Mouse (Mus musculus): Measurements from ENCODE around the gene Ankrd44. TPM values are rescaled to one million over a fixed set of nuclear protein-coding genes. Genes with fewer than 3 reads are reported as not detected.

The Ankrd44 gene
- polyA plus RNA-seq, 1 experiment from 2014 or later, result 4.8 TPM

DNA sequence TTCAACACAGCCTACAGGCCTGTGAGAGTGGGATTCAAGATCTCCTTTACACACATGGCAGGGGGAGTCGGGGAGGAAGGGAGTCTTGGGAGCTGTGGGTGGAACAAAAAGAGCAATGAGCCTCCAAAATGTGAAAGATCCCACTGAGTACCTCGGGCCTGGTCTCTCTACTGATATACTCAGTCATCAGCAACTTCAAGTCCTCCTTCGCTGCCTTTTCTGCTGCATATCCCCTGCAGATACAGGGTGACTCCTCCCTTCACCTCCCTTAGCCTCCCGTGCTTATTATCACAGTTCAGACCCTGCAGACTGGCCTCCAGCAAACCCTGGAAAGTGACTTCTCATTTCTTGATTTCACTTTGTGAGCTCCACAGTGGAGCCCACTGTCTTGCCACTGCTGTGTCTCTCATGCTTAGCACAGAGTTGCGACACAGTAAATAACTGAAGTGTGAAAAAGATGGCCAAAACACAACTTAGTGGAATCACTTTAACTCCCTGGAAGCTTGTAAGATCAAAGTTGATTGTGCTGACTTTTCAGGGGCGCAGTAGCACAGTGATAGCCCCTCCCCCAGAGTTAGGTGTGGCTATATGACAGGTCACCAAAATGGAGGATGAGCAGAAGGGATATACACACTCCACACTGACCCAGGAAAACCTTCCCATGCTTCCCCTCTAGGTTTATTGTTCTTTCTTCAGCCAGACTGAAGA lies 100.3 kb downstream of the Ankrd44 start:
- Histone ChIP-seq H3K36me3 (ENCODE audit: control insufficient read depth, insufficient read depth) (no peaks in the 10 kb centered on the region), H3K27me3 (ENCODE audit: control insufficient read depth, insufficient read depth, low read depth, low read length) (no peaks in the 10 kb centered on the region), H3K9ac (ENCODE audit: low read depth, low read length) (no peak overlapping the region), H3K27ac (ENCODE audit: low read length) (no peak overlapping the region), H3K4me1 (ENCODE audit: control insufficient read depth, low read depth, low read length) (peaks cover 9% of the 10 kb centered on the region), H3K9me3 (replicated peaks; ENCODE audit: control insufficient read depth, low read length) (no peaks in the 10 kb centered on the region), H3K4me2 (ENCODE audit: low read depth, low read length) (no peak overlapping the region), H3K4me3 (ENCODE audit: low read depth, low read length) (no peak overlapping the region)
- WGBS (ENCODE audit: insufficient replicate concordance), result 46% methylated on average over 6 of the region's 6 CpGs
- no peak for ATAC-seq (ENCODE audit: low read depth)

DNA sequence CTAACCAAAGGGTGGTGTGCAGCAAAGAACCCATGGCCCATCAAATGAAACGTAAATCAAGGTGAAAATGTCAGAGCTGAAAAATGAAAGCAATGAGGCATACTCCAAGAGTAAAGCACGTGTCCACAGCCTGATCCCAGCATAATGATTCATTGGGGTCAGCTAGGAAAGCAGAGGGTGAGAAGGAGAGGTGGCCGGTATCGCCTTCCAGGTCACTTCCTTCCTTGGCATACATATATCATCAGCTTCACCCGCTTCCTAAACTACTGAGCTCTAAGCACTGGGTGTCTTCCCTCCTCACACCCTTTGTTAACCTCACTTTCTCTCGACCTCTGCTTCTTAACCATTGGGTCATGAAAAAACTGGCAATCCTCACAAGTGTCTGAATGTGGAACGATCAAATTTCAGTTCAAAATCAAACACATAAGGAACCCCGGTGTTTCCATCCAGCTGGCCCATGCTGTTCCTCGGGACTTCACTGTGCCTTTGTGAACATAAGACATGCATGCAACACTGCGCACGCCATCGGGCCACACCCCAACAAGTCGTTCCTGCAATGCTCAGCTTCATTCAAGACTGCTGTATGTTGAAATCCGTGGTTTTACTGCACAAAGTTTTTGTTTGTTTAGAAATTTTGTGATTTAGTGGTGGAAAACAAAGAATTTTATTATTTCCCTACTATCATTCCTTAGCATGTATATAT lies 101.9 kb downstream of the Ankrd44 start:
- H3K4me3 ChIP-seq (ENCODE audit: low read depth, low read length), result no peak overlapping the region
- H3K9ac ChIP-seq (ENCODE audit: low read depth, low read length), result no peak overlapping the region
- H3K9me3 ChIP-seq (replicated peaks; ENCODE audit: control insufficient read depth, low read length), result no peaks in the 10 kb centered on the region
- H3K4me2 ChIP-seq (ENCODE audit: low read depth, low read length), result no peak overlapping the region
- H3K27ac ChIP-seq (ENCODE audit: low read length), result no peak overlapping the region
- ATAC-seq (ENCODE audit: low read depth), result no peak
- H3K36me3 ChIP-seq (ENCODE audit: control insufficient read depth, insufficient read depth), result no peaks in the 10 kb centered on the region
- peaks cover 9% of the 10 kb centered on the region for H3K4me1 ChIP-seq (ENCODE audit: control insufficient read depth, low read depth, low read length)
- WGBS (ENCODE audit: insufficient replicate concordance), result 65% methylated on average over 14 of the region's 14 CpGs
- H3K27me3 ChIP-seq (ENCODE audit: control insufficient read depth, insufficient read depth, low read depth, low read length), result no peaks in the 10 kb centered on the region

DNA sequence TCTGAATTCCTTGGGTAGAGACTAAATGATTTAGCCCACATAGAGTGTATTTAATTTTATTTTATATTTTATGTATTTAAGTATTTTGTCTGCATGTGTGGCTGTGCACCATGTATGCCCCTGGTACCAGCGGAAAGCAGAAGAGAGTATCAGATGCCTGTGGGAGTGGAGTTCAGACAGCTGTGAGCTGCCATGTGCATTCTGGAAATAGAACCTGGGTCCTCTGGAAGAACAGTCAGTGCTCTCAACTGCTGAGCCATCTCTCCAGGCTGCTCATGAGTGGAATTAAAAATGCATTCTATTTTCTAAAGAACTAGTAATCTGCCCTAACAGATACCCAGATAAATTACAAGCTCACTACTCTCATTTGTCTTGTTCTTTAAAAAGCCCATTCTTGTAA lies 104.4 kb downstream of the Ankrd44 start:
- 79% methylated on average over 1 of the region's 1 CpGs for WGBS (ENCODE audit: insufficient replicate concordance)
- no peaks in the 10 kb centered on the region for H3K36me3 ChIP-seq (ENCODE audit: control insufficient read depth, insufficient read depth)
- ATAC-seq (ENCODE audit: low read depth), result no peak
- no peak overlapping the region for H3K27ac ChIP-seq (ENCODE audit: low read length)
- H3K4me3 ChIP-seq (ENCODE audit: low read depth, low read length), result no peak overlapping the region
- no peak overlapping the region for H3K9ac ChIP-seq (ENCODE audit: low read depth, low read length)
- H3K4me2 ChIP-seq (ENCODE audit: low read depth, low read length), result no peak overlapping the region
- no peaks in the 10 kb centered on the region for H3K9me3 ChIP-seq (replicated peaks; ENCODE audit: control insufficient read depth, low read length)
- H3K4me1 ChIP-seq (ENCODE audit: control insufficient read depth, low read depth, low read length), result peaks cover 8% of the 10 kb centered on the region
- no peaks in the 10 kb centered on the region for H3K27me3 ChIP-seq (ENCODE audit: control insufficient read depth, insufficient read depth, low read depth, low read length)

DNA sequence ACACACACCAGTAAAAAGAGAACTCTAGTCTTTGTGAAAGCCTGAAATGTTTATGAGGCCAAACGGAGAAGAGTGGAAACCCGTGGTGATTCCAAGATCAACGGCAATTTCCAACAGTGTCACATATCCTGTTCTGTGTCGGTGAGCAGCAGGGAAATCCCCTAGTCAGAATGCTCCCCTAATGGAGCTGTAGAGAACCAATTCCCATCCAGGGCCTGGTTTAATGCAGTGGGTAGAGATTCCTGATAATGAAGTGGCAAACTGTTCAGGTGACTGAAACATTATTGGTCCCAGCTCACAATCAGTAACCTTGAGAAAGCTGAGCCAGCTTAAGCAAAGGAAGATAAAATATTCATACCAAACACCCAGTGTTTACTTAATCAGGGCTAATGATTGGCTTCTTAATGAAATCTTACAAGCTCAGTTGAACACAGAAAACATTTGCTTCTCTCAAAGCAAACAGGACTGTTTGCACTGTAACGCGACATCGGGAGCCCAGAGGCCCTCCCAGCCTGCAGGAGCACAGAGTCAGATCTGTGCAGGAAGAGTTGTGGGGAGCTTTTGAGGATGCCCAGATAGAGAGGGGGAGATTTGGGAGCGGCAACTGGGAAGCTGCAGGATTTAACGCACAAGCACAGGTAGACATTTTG lies 110.9 kb downstream of the Ankrd44 start:
- H3K27me3 ChIP-seq (ENCODE audit: control insufficient read depth, insufficient read depth, low read depth, low read length), result no peaks in the 10 kb centered on the region
- H3K9me3 ChIP-seq (replicated peaks; ENCODE audit: control insufficient read depth, low read length), result no peaks in the 10 kb centered on the region
- H3K4me3 ChIP-seq (ENCODE audit: low read depth, low read length), result no peak overlapping the region
- no peak overlapping the region for H3K4me2 ChIP-seq (ENCODE audit: low read depth, low read length)
- WGBS (ENCODE audit: insufficient replicate concordance), result 55% methylated on average over 9 of the region's 9 CpGs
- ATAC-seq (ENCODE audit: low read depth), result no peak
- H3K4me1 ChIP-seq (ENCODE audit: control insufficient read depth, low read depth, low read length), result no peaks in the 10 kb centered on the region
- no peak overlapping the region for H3K9ac ChIP-seq (ENCODE audit: low read depth, low read length)
- no peak overlapping the region for H3K27ac ChIP-seq (ENCODE audit: low read length)
- no peaks in the 10 kb centered on the region for H3K36me3 ChIP-seq (ENCODE audit: control insufficient read depth, insufficient read depth)

DNA sequence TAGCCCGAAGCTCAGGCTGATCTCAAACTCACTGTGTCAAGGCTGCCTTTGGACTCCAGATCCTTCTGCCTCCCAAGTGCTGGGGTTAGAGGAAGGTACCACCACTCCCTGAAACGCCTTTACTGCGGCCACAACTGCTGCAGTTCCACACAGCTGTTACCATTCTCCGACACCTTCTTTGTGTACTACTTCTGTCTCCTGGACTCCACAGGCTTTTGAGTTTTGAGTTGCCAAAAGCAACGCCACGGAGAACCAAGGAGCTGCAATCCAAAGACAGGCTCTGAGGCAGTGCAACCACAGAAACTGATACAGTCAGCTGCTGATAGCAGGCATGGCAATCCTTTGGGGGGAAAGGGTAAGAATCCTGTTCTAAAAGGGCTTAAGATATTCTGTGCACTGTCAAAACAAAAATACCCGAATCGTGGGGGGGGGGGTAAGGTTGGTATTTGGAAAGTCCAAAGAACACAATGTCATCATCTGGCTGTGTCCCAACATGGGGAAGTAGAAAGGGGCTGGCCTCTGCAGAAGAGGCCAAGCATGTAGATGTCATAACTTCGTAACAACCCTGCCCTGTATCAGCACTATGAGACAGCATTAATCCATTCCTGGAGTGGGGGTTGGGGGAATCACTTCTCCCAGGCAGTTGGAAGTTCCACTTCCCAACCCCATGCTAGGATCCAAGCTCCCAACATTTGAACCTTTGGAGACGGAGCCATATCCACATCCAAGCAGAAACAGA lies 116.2 kb downstream of the Ankrd44 start:
- Histone ChIP-seq H3K36me3 (ENCODE audit: control insufficient read depth, insufficient read depth) (no peaks in the 10 kb centered on the region), H3K4me3 (ENCODE audit: low read depth, low read length) (no peak overlapping the region), H3K9ac (ENCODE audit: low read depth, low read length) (no peak overlapping the region), H3K9me3 (replicated peaks; ENCODE audit: control insufficient read depth, low read length) (no peaks in the 10 kb centered on the region), H3K27me3 (ENCODE audit: control insufficient read depth, insufficient read depth, low read depth, low read length) (no peaks in the 10 kb centered on the region), H3K4me1 (ENCODE audit: control insufficient read depth, low read depth, low read length) (no peaks in the 10 kb centered on the region; the same call in 1 of the 2 replicates), H3K27ac (ENCODE audit: low read length) (no peak overlapping the region; the same call in 1 of the 2 replicates), H3K4me2 (ENCODE audit: low read depth, low read length) (0 out of 2 replicates have a peak overlapping the region, but pooled peaks have one; percentile 9)
- WGBS (ENCODE audit: insufficient replicate concordance), result 48% methylated on average over 10 of the region's 10 CpGs
- peak; percentile 50; the same call in 1 of the 2 replicates for ATAC-seq (ENCODE audit: low read depth)

DNA sequence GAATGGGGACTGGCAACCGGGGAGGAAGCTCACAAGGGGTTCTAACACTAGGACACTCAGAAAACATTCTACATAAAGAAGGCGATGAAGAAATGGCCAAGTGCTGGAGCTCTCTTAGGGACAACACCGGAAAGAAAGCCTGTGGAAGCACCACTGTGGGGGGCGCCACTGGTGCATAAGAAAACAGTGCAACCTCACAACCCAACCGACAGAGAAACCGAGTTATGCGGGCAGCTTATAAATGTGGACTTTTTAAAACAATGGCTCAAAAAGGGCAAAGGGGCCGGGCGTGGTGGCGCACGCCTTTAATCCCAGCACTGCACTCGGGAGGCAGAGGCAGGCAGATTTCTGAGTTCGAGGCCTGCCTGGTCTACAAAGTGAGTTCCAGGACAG lies 117.1 kb downstream of the Ankrd44 start:
- Histone ChIP-seq H3K9ac (ENCODE audit: low read depth, low read length) (no peak overlapping the region), H3K4me2 (ENCODE audit: low read depth, low read length) (no peak overlapping the region), H3K4me3 (ENCODE audit: low read depth, low read length) (no peak overlapping the region), H3K9me3 (replicated peaks; ENCODE audit: control insufficient read depth, low read length) (no peaks in the 10 kb centered on the region), H3K4me1 (ENCODE audit: control insufficient read depth, low read depth, low read length) (no peaks in the 10 kb centered on the region; the same call in 1 of the 2 replicates), H3K36me3 (ENCODE audit: control insufficient read depth, insufficient read depth) (no peaks in the 10 kb centered on the region), H3K27me3 (ENCODE audit: control insufficient read depth, insufficient read depth, low read depth, low read length) (no peaks in the 10 kb centered on the region), H3K27ac (ENCODE audit: low read length) (no peak overlapping the region)
- ATAC-seq (ENCODE audit: low read depth), result no peak
- WGBS (ENCODE audit: insufficient replicate concordance), result 80% methylated on average over 13 of the region's 13 CpGs

DNA sequence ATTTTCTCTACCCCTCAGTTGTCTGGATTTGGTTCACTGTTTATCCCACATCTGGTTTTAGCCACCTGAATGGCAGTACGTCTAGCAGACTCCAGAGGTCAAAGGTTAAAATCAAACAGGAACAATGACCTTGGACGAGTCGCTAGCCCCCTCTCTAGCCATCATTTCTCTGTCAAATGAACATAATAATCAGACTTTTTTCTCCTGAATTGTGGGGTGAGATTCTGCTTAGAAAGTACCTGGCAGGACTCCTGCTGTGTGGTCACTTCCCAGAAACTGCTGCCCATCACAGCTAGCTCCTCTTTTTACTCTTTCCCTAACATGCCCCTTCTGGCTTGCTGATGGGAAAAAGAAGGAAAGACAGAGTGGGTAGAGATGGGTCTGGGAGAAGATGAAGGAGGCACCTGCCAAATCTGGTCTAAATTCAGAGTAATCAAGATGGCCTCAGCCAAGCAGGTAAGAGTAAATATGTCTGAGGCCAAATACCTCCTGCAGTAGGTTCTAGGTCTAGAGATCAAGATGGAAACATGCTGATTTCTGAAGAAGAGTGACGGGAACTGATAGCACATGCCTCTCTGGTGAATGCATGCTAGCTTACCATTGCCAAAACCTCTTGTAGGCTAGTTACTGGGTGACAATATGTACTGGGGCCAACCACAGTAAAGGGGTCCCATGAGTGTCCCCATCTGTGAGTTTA lies 117.6 kb downstream of the Ankrd44 start:
- Histone ChIP-seq H3K4me1 (ENCODE audit: control insufficient read depth, low read depth, low read length) (no peaks in the 10 kb centered on the region; the same call in 1 of the 2 replicates), H3K27me3 (ENCODE audit: control insufficient read depth, insufficient read depth, low read depth, low read length) (no peaks in the 10 kb centered on the region), H3K9me3 (replicated peaks; ENCODE audit: control insufficient read depth, low read length) (no peaks in the 10 kb centered on the region), H3K9ac (ENCODE audit: low read depth, low read length) (no peak overlapping the region), H3K4me2 (ENCODE audit: low read depth, low read length) (no peak overlapping the region), H3K36me3 (ENCODE audit: control insufficient read depth, insufficient read depth) (no peaks in the 10 kb centered on the region), H3K27ac (ENCODE audit: low read length) (no peak overlapping the region), H3K4me3 (ENCODE audit: low read depth, low read length) (no peak overlapping the region)
- WGBS (ENCODE audit: insufficient replicate concordance), result 54% methylated on average over 4 of the region's 4 CpGs
- ATAC-seq (ENCODE audit: low read depth), result no peak

DNA sequence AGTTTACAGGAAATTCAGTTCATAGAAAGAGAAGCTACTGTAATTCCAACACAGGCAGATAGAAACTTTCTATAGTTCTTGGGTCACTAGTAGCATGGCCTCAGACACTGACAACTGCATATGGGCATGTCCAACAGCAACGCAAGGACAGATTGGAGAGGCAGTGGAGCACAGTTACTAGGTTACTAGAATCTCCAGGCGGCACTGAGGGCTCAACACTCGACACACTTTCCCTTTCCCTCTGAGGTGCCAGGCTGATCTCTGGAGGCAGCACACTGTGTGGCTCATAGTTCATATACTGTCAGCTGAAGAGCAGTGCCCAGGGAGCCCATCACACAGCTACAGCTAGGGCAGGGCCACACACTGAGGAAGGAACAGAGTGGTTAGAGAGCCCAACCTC lies 118.4 kb downstream of the Ankrd44 start:
- Histone ChIP-seq H3K4me3 (ENCODE audit: low read depth, low read length) (no peak overlapping the region), H3K4me1 (ENCODE audit: control insufficient read depth, low read depth, low read length) (no peaks in the 10 kb centered on the region; the same call in 1 of the 2 replicates), H3K9ac (ENCODE audit: low read depth, low read length) (no peak overlapping the region), H3K27me3 (ENCODE audit: control insufficient read depth, insufficient read depth, low read depth, low read length) (no peaks in the 10 kb centered on the region), H3K36me3 (ENCODE audit: control insufficient read depth, insufficient read depth) (no peaks in the 10 kb centered on the region), H3K9me3 (replicated peaks; ENCODE audit: control insufficient read depth, low read length) (no peaks in the 10 kb centered on the region), H3K4me2 (ENCODE audit: low read depth, low read length) (no peak overlapping the region), H3K27ac (ENCODE audit: low read length) (no peak overlapping the region)
- no peak for ATAC-seq (ENCODE audit: low read depth)
- WGBS (ENCODE audit: insufficient replicate concordance), result 75% methylated on average over 3 of the region's 3 CpGs

All from liver, embryonic 16.5 days (tissue).